Mouse (Mus musculus) hindbrain, embryonic 14.5 days (tissue): Measurements from ENCODE around the gene Supt16. TPM values are rescaled to one million over a fixed set of nuclear protein-coding genes. Genes with fewer than 3 reads are reported as not detected.

Experiments
- ATAC-seq: fragments of 200-750 bp; cut with Nextera tagmentation; 2 replicates; pipeline ENCODE4 v1.8.0; 2017; ENCODE audit warnings: moderate number of reproducible peaks, mild to moderate bottlenecking, moderate TSS enrichment, moderate library complexity; ENCODE audit not compliant: low FRiP score
- DNase-seq: peaks from one replicate; pipeline ENCODE4 v3.0.0-alpha.2; 2015; ENCODE audit warnings: low spot score
- H3K27ac ChIP-seq: fragments of 300-500 bp; sonication (generic); 2 replicates; pipeline ENCODE4 v1.5.1; 2014; ENCODE audit warnings: mild to moderate bottlenecking, moderate library complexity
- H3K27me3 ChIP-seq: fragments of 300-500 bp; sonication (generic); 2 replicates; pipeline ENCODE4 v1.6.1; 2014; ENCODE audit warnings: mild to moderate bottlenecking, low read length, mixed read lengths; ENCODE audit not compliant: control insufficient read depth, insufficient read depth
- H3K36me3 ChIP-seq: fragments of 300-500 bp; sonication (generic); replicated peaks from 2 replicates; pipeline ENCODE4 v1.6.1; 2014; ENCODE audit not compliant: control insufficient read depth, insufficient read depth
- H3K4me1 ChIP-seq: fragments of 300-500 bp; sonication (generic); replicated peaks from 2 replicates; pipeline ENCODE4 v1.6.1; 2014; ENCODE audit warnings: antibody characterized with exemption, low read length, mixed read lengths; ENCODE audit not compliant: control insufficient read depth, insufficient read depth
- H3K4me2 ChIP-seq: fragments of 300-500 bp; sonication (generic); replicated peaks from 2 replicates; pipeline ENCODE4 v1.6.1; 2014; ENCODE audit warnings: mild to moderate bottlenecking, moderate library complexity
- H3K4me3 ChIP-seq: fragments of 300-500 bp; sonication (generic); replicated peaks from 2 replicates; pipeline ENCODE4 v1.5.1; 2014; ENCODE audit warnings: mild to moderate bottlenecking, low read length
- H3K9ac ChIP-seq: fragments of 300-500 bp; sonication (generic); 2 replicates; pipeline ENCODE4 v1.6.1; 2014
- H3K9me3 ChIP-seq: fragments of 300-500 bp; sonication (generic); 2 replicates; pipeline ENCODE4 v1.6.1; 2016; ENCODE audit warnings: low read length; ENCODE audit not compliant: control insufficient read depth
- WGBS: fragments of 180-500 bp; shearing (Covaris S2); extraction: QIAGEN DNeasy Blood & Tissue Kit; methylation state at CpG from one replicate; pipeline ENCODE4 v1.1.7; 2014; 5-methylcytosine and 5-hydroxymethylcytosine counted together
- polyA plus RNA-seq: library from polyadenylated mRNA; unstranded; fragments of >200 nt; fragmentation: Nextera tagmentation; extraction: Ambion mirVana; gene quantifications from 2 replicates; pipeline ENCODE4 v1.2.1, GENCODE M21; 2014

The Supt16 gene
- polyA plus RNA-seq, 1 experiment from 2014 or later: 53.3 TPM

DNA sequence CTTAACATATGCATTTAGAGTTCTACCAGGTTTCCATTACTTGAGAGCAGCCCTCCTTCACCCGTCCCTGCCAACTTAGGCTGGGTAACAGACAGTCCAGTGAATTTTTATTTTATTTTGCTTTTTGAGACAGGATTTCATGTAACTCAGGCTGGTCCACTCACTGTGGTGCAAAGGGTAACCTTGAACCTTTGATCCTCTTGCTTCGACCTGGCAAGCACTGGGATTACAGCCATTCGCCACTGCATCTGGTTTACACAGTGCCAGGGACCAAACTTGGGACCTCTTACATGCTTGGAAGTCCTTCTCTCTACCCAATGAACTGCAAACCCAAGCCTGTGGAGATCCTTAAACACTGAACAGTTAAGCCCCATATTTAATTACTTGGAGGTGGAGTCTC is 72.6 kb downstream of the Supt16 start:
- Histone ChIP-seq H3K4me2 (no peak overlapping the region), H3K27ac (no peak overlapping the region), H3K4me3 (no peak overlapping the region), H3K36me3 (no peaks in the 10 kb centered on the region), H3K9ac (no peak overlapping the region), H3K4me1 (no peaks in the 10 kb centered on the region), H3K9me3 (no peaks in the 10 kb centered on the region), H3K27me3 (no peaks in the 10 kb centered on the region)
- DNase-seq (no peak), ATAC-seq (no peak)
- 93% methylated on average over 3 of the region's 3 CpGs for WGBS

DNA sequence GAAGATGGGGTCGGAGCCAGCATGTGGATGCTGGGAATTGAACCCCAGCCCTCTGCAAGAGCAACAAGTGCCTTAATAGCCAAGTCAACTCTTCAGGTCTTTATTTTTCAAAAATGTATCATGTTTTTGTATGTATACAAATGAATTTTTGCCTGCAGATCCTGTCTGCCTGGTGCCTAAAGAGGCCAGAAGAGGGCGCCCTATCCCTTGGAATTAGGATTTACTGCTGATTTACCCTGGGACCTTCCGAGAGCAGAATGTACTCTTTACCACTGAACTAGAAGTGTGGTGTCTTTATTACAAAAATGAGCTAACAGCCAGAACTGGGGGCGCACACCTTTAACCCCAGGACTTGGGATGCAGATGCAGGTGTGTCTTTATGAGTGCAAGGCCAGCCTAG is 73.3 kb downstream of the Supt16 start:
- H3K27me3 ChIP-seq: no peaks in the 10 kb centered on the region
- no peaks in the 10 kb centered on the region for H3K36me3 ChIP-seq
- no peak overlapping the region for H3K9ac ChIP-seq
- H3K4me3 ChIP-seq: no peak overlapping the region
- DNase-seq: peak; percentile 78
- H3K4me1 ChIP-seq: no peaks in the 10 kb centered on the region
- 0 out of 2 replicates have a peak, but pooled peaks have one; percentile 32 for ATAC-seq
- no peak overlapping the region for H3K4me2 ChIP-seq
- H3K27ac ChIP-seq: no peak overlapping the region
- whole genome bisulfite sequencing: 27% methylated on average over 4 of the region's 4 CpGs
- H3K9me3 ChIP-seq: no peaks in the 10 kb centered on the region

DNA sequence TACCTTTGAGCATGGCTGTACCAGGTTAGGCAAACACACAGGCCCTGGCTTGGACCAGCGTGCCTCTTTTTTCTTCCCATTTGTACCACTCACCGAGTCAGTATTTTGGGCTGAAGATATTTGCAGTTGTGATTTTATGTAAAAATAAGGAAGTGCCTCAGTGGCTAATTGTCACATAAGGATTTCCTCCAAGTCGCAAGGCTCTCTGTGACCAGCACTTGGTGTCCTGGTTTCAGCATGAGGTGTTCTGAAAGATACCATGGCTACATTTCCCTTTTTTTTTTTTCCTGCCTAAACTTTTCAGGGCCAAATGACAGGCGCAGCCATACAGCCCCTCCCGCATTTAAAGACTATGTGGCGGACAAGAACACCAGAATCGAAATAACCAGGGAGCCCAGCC is 77.0 kb downstream of the Supt16 start:
- 58% methylated on average over 7 of the region's 7 CpGs for WGBS
- no peak for ATAC-seq

DNA sequence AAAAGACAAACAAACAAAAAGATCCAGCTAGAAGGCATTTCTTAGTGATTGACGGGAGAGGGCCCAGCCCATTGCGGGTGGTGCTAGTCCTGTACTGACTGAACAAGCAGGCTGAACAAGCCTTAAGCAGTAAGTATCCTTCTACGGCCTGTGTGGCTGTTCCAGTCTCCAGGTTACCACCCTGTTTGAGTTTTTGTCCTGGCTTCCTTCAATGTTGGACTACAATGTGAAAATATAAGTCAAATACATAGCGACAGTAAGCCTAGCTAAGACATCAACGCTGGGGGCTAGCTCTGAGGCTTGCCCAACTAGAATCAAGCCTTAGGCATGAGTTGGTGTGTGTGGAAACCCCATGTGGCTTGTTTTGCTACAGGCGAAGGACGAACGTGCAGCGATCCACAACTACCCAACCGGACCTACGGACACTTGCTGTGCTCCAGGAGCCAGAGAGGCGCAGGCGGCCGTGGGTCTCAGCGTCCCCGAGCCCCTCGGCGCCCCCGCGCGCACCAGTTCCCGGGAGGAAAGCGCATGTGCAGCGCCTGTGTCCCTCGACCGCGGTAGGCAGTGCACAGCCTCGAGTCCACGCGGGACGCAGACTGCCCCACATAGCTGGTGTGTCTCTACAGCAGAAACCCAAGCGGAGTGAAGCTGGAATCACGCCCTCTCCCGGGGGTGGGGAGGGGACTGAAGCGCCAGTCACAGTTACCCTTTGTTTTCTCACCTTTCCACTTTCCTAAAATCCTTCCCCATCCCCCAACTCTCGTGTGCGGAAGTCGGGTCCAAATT is 78.2 kb downstream of the Supt16 start:
- peak overlapping the region; percentile 95 for H3K4me2 ChIP-seq
- peak; percentile 65 for DNase-seq
- no peaks in the 10 kb centered on the region for H3K9me3 ChIP-seq
- no peaks in the 10 kb centered on the region for H3K36me3 ChIP-seq
- WGBS: 2% methylated on average over 38 of the region's 38 CpGs
- no peaks in the 10 kb centered on the region for H3K27me3 ChIP-seq
- ATAC-seq: peak; percentile 86
- peak overlapping the region; percentile 80 for H3K27ac ChIP-seq
- peak overlapping the region; percentile 69 for H3K9ac ChIP-seq
- H3K4me3 ChIP-seq: peak overlapping the region; percentile 52
- H3K4me1 ChIP-seq: 0 out of 2 replicates have a peak, but pooled peaks cover 4% of the 10 kb centered on the region

More for the DNA sequence above, 77.0 kb downstream of the Supt16 start:
- Histone ChIP-seq H3K4me3 (no peak overlapping the region), H3K4me1 (0 out of 2 replicates have a peak, but pooled peaks cover 4% of the 10 kb centered on the region), H3K27me3 (no peaks in the 10 kb centered on the region), H3K9me3 (no peaks in the 10 kb centered on the region), H3K9ac (peak overlapping the region; percentile 69; the same call in 1 of the 2 replicates), H3K4me2 (peak overlapping the region; percentile 95), H3K36me3 (no peaks in the 10 kb centered on the region), H3K27ac (0 out of 2 replicates have a peak overlapping the region, but pooled peaks have one; percentile 33)
- DNase-seq: no peak

DNA sequence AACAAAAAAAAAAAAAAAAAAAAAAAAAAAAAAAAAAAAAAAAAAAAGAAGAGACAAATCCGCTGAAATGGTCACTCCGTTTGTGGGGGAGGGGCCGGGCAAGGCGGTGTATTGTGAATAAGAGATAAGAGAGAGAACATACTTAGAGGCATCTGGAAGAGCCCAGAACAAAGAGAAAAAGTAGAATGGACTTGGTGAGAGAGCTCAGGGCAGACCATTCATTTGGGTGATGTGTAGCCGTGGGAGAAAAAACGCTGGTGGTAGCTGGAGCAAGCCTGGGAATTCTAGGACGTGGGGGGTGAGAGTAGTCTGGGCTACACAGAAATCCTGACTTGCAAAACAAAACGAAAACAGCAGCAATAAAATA is 78.8 kb downstream of the Supt16 start:
- ATAC-seq (peak; percentile 15; the same call in 1 of the 2 replicates), DNase-seq (peak; percentile 44)
- Histone ChIP-seq H3K4me1 (0 out of 2 replicates have a peak, but pooled peaks cover 4% of the 10 kb centered on the region), H3K27me3 (no peaks in the 10 kb centered on the region), H3K4me2 (peak overlapping the region; percentile 95), H3K9me3 (no peaks in the 10 kb centered on the region), H3K36me3 (no peaks in the 10 kb centered on the region), H3K27ac (peak overlapping the region; percentile 80), H3K4me3 (peak overlapping the region; percentile 52), H3K9ac (peak overlapping the region; percentile 69)
- 16% methylated on average over 8 of the region's 8 CpGs for WGBS

DNA sequence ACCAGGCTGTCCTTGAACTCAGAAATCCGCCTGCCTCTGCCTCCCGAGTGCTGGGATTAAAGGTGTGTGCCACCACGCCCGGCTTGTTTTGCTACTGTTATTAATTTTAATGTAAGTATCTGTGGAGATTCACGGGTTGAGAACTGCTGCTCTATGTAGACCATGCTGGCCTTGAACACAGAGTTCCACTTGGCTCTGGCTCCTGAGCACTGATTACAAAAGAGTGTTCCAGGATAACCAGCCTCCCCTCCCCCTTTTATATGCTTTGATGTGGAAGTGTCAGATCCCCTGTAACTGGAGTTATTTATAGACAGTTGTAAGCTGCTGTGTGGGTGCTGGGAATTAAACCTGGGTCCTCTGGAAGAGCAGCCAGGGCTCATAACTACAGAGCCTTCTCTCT is 80.0 kb downstream of the Supt16 start:
- H3K4me3 ChIP-seq: no peak overlapping the region
- 97% methylated on average over 5 of the region's 5 CpGs for WGBS

DNA sequence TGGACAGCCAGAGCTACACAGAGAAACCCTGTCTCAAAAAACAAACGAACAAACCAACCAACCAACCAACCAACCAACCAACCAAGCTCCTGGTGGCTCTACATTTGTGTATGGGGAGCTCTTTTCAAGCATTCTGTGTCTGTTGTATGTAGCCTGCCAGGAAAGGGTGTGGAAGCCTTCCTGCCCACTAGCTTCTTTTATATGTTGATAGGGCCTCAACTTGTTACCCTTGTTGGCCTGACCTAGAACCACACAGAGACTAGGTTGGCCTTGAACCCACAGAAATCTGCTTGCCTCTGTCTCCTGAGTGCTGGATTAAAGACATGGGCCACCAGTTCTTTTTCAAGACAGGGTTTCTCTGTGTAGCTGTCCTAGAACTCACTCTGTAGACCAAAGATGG is 83.1 kb downstream of the Supt16 start:
- Histone ChIP-seq H3K4me1 (0 out of 2 replicates have a peak, but pooled peaks cover 4% of the 10 kb centered on the region), H3K4me3 (no peak overlapping the region), H3K27me3 (no peaks in the 10 kb centered on the region), H3K27ac (no peak overlapping the region), H3K9me3 (no peaks in the 10 kb centered on the region), H3K9ac (no peak overlapping the region), H3K36me3 (no peaks in the 10 kb centered on the region), H3K4me2 (no peak overlapping the region)
- ATAC-seq: no peak
- no peak for DNase-seq
- WGBS: 67% methylated on average over 1 of the region's 1 CpGs

More for the DNA sequence above, 80.0 kb downstream of the Supt16 start:
- no peaks in the 10 kb centered on the region for H3K27me3 ChIP-seq
- 0 out of 2 replicates have a peak, but pooled peaks cover 4% of the 10 kb centered on the region for H3K4me1 ChIP-seq
- no peak overlapping the region for H3K27ac ChIP-seq
- ATAC-seq (no peak), DNase-seq (no peak)
- H3K4me2 ChIP-seq: no peak overlapping the region
- no peaks in the 10 kb centered on the region for H3K36me3 ChIP-seq
- no peak overlapping the region for H3K9ac ChIP-seq
- H3K9me3 ChIP-seq: no peaks in the 10 kb centered on the region

Other genes starting within 250 kb of the Supt16 start
- 67.2 and 68.8 TPM in 2 replicates for gene Arhgef40, start 212.7 kb downstream of the Supt16 start, polyA plus RNA-seq
- gene Tmem253, start 181.8 kb downstream of the Supt16 start, polyA plus RNA-seq: 0.29 and 0.37 TPM in 2 replicates
- 26.4 and 28.7 TPM in 2 replicates for gene Zfp219, start 176.7 kb downstream of the Supt16 start, polyA plus RNA-seq
- not detected in 2 replicates for gene Olfr221, start 155.0 kb downstream of the Supt16 start, polyA plus RNA-seq
- 447 and 451 TPM in 2 replicates for gene Hnrnpc, start 93.4 kb downstream of the Supt16 start, polyA plus RNA-seq
- gene Rpgrip1, start 86.7 kb downstream of the Supt16 start, polyA plus RNA-seq: 31.1 and 41.6 TPM in 2 replicates
- 47.3 and 52.3 TPM in 2 replicates for gene Chd8, start 60.4 kb upstream of the Supt16 start, polyA plus RNA-seq
- gene Tox4, start 81.7 kb upstream of the Supt16 start, polyA plus RNA-seq: 55.7 and 56.6 TPM in 2 replicates
- 58.2 and 60.4 TPM in 2 replicates for gene Rab2b, start 82.1 kb upstream of the Supt16 start, polyA plus RNA-seq
- gene Mettl3, start 107.7 kb upstream of the Supt16 start, polyA plus RNA-seq: 37.1 and 37.8 TPM in 2 replicates
- 47.5 and 50.0 TPM in 2 replicates for gene Sall2, start 131.3 kb upstream of the Supt16 start, polyA plus RNA-seq
- gene Olfr1513, start 159.0 kb upstream of the Supt16 start, polyA plus RNA-seq: not detected in 2 replicates
- gene Olfr1512, start 181.8 kb upstream of the Supt16 start, polyA plus RNA-seq: not detected in 2 replicates
- gene Olfr1511, start 200.0 kb upstream of the Supt16 start, polyA plus RNA-seq: 0.17 TPM in 1 of 2 replicates, not detected in the other
- not detected in 2 replicates for gene Olfr1510, start 217.0 kb upstream of the Supt16 start, polyA plus RNA-seq
- gene Olfr1509, start 245.6 kb upstream of the Supt16 start, polyA plus RNA-seq: not detected in 2 replicates